Mouse (Mus musculus): ENCODE data around the gene Sh3glb2. TPM values are rescaled to one million over a fixed set of nuclear protein-coding genes. Genes with fewer than 3 reads are reported as not detected.

Gene Sh3glb2
- 99.2 TPM for polyA plus RNA-seq (2017; shearing (Covaris generic))

DNA sequence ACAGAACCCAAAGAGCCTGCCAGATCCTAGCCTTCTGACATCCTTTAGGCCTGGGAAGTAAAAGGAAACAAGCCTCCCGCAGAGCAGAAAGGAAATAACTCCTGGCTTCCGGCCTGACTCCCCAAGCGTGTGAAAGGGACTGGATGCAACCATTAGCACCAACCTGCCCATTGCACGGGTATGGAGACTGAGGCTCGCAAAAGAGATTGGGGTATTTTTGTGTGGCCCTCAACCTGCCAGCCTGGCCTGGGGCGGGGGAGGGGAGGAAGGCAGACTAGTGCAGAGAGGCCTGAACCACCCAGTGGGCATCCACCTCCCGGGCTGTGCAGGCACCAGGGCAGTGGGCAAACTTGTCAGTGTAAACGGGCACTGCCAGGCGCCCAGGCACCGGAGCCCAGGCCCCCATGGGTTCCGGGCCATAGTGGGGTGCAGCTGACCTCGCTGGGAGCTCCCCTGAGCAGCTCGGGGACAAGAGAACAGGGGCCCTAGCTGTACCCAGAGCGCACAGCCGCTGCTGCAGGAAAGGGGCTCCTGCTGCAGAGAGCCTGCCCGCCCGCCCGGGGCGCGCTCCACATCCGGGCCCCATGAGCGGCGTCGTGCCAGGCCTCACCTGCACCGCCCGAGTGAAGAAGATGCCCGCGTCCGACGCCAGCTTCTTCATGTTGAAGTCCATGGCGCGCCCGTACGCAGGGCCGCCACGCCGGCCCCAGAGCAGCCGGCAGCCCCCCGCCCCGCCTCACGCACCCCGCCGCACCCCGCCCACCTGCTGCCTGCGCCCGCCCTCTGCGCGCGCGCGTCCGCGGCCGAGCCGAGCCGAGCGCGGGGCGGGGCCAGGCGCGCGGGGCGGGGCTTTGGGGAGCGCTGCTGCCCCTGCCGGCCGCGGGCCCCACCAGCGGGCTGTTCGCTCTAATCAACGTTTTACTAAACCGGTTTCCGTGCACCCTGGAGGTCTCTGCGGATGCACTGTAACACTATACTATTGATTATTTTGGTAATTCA is at the start of gene Sh3glb2:
Gene Sh3glb2, minus strand, starts transcription at position 805 of the 999 bp plus-strand sequence.

GRCm38 (mm10) chr2:30392114-30392576 is 33.0 kb upstream of the Sh3glb2 start, which contains the start of gene Dolpp1:
Dolpp1 (plus strand) TSS chr2:30392254.

GRCm38 (mm10) chr2:30363773-30364650 is 4.9 kb upstream of the Sh3glb2 start, which contains the start of gene Miga2:
Miga2 (plus strand) TSS chr2:30364233.

Other genes starting within 250 kb of the Sh3glb2 start
- 53.2 TPM for gene Zer1, start 234.8 kb downstream of the Sh3glb2 start, polyA plus RNA-seq (2017; shearing (Covaris generic))
- gene Tbc1d13, start 225.6 kb downstream of the Sh3glb2 start, polyA plus RNA-seq (2017; shearing (Covaris generic)), result 4.4 TPM
- 24.0 TPM for gene Endog, start 187.8 kb downstream of the Sh3glb2 start, polyA plus RNA-seq (2017; shearing (Covaris generic))
- gene Spout1, start 180.9 kb downstream of the Sh3glb2 start, polyA plus RNA-seq (2017; shearing (Covaris generic)), result 30.0 TPM
- 8.2 TPM for gene Kyat1, start 153.5 kb downstream of the Sh3glb2 start, polyA plus RNA-seq (2017; shearing (Covaris generic))
- gene Lrrc8a, start 121.6 kb downstream of the Sh3glb2 start, polyA plus RNA-seq (2017; shearing (Covaris generic)), result 8.6 TPM
- 5.4 TPM for gene Gm28035, start 118.8 kb downstream of the Sh3glb2 start, polyA plus RNA-seq (2017; shearing (Covaris generic))
- gene Phyhd1, start 93.1 kb downstream of the Sh3glb2 start, polyA plus RNA-seq (2017; shearing (Covaris generic)), result 5.3 TPM
- 2.9 TPM for gene Gm28038, start 78.3 kb downstream of the Sh3glb2 start, polyA plus RNA-seq (2017; shearing (Covaris generic))
- 14.8 TPM for gene Dolk, start 73.0 kb downstream of the Sh3glb2 start, polyA plus RNA-seq (2017; shearing (Covaris generic))
- gene Nup188, start 72.9 kb downstream of the Sh3glb2 start, polyA plus RNA-seq (2017; shearing (Covaris generic)), result 21.5 TPM
- gene Miga2, start 4.9 kb upstream of the Sh3glb2 start, polyA plus RNA-seq (2017; shearing (Covaris generic)), result 5.2 TPM
- 24.6 TPM for gene Dolpp1, start 32.9 kb upstream of the Sh3glb2 start, polyA plus RNA-seq (2017; shearing (Covaris generic))
- 8.2 TPM for gene Crat, start 56.5 kb upstream of the Sh3glb2 start, polyA plus RNA-seq (2017; shearing (Covaris generic))
- 78.0 TPM for gene Ptpa, start 56.7 kb upstream of the Sh3glb2 start, polyA plus RNA-seq (2017; shearing (Covaris generic))
- 2.5 TPM for gene Ier5l, start 114.9 kb upstream of the Sh3glb2 start, polyA plus RNA-seq (2017; shearing (Covaris generic))
- not detected for gene Cstad, start 235.7 kb upstream of the Sh3glb2 start, polyA plus RNA-seq (2017; shearing (Covaris generic))